Mouse (Mus musculus): ENCODE data around the gene Galntl5.
"Not testable (repeated sequence)": the region's sequence is repeated elsewhere in the genome, so short reads cannot be mapped to it uniquely, and the experiment has no call there.

Gene Galntl5

GRCm38 (mm10) chr5:25181004-25181531 is at the start of gene Galntl5:
Gene Galntl5 (plus strand): TSS chr5:25181460.
- in situ Hi-C loops (cut with MseI, MboI): no loop called here

GRCm38 (mm10) chr5:25146705-25147104 is 34.6 kb upstream of the Galntl5 start:
- in situ Hi-C loops (cut with MseI, MboI): no loop called here

GRCm38 (mm10) chr5:25149331-25149965 is 31.8 kb upstream of the Galntl5 start:
- in situ Hi-C loops (cut with MseI, MboI): no loop called here

GRCm38 (mm10) chr5:25153491-25153890 is 27.8 kb upstream of the Galntl5 start:
- in situ Hi-C loops (cut with MseI, MboI): no loop called here

GRCm38 (mm10) chr5:25153996-25154395 is 27.3 kb upstream of the Galntl5 start:
- in situ Hi-C loops (cut with MseI, MboI): no loop called here

GRCm38 (mm10) chr5:25154823-25155222 is 26.4 kb upstream of the Galntl5 start:
- in situ Hi-C loops (cut with MseI, MboI): no loop called here

GRCm38 (mm10) chr5:25155351-25155750 is 25.9 kb upstream of the Galntl5 start:
- in situ Hi-C loops (cut with MseI, MboI): no loop called here

GRCm38 (mm10) chr5:25157136-25157535 is 24.1 kb upstream of the Galntl5 start:
- in situ Hi-C loops (cut with MseI, MboI): no loop called here

GRCm38 (mm10) chr5:25160515-25160914 is 20.7 kb upstream of the Galntl5 start:
- in situ Hi-C loops (cut with MseI, MboI): no loop called here

GRCm38 (mm10) chr5:25162981-25163380 is 18.3 kb upstream of the Galntl5 start:
- in situ Hi-C loops (cut with MseI, MboI): no loop called here

- in situ Hi-C loops (cut with MseI, MboI): no loop called here
Measured at GRCm38 (mm10) chr5:25163938-25164337, 17.3 kb upstream of the Galntl5 start.

- in situ Hi-C loops (cut with MseI, MboI): no loop called here
Measured at GRCm38 (mm10) chr5:25164341-25164740, 16.9 kb upstream of the Galntl5 start.

GRCm38 (mm10) chr5:25165102-25165788 is 16.0 kb upstream of the Galntl5 start:
- in situ Hi-C loops (cut with MseI, MboI): no loop called here

- in situ Hi-C loops (cut with MseI, MboI): no loop called here
Measured at GRCm38 (mm10) chr5:25165789-25166135, 15.5 kb upstream of the Galntl5 start.

GRCm38 (mm10) chr5:25166665-25167064 is 14.6 kb upstream of the Galntl5 start:
- in situ Hi-C loops (cut with MseI, MboI): no loop called here

GRCm38 (mm10) chr5:25177937-25178336 is 3.3 kb upstream of the Galntl5 start:
- in situ Hi-C loops (cut with MseI, MboI): not testable (repeated sequence)

GRCm38 (mm10) chr5:25178543-25178942 is 2.7 kb upstream of the Galntl5 start:
- in situ Hi-C loops (cut with MseI, MboI): not testable (repeated sequence)

- in situ Hi-C loops (cut with MseI, MboI): no loop called here
Measured at GRCm38 (mm10) chr5:25179284-25179683, 2.0 kb upstream of the Galntl5 start.

- in situ Hi-C loops (cut with MseI, MboI): no loop called here
Measured at GRCm38 (mm10) chr5:25179936-25180488, 1.2 kb upstream of the Galntl5 start.

GRCm38 (mm10) chr5:25183595-25183994 is 2.3 kb downstream of the Galntl5 start:
- in situ Hi-C loops (cut with MseI, MboI): no loop called here

- in situ Hi-C loops (cut with MseI, MboI): no loop called here
Measured at GRCm38 (mm10) chr5:25184594-25184993, 3.3 kb downstream of the Galntl5 start.

- in situ Hi-C loops (cut with MseI, MboI): no loop called here
Measured at GRCm38 (mm10) chr5:25187727-25188126, 6.5 kb downstream of the Galntl5 start.

- in situ Hi-C loops (cut with MseI, MboI): no loop called here
Measured at GRCm38 (mm10) chr5:25188802-25189201, 7.5 kb downstream of the Galntl5 start.

Measured in mouse trophoblast stem cell (cell line).